Mouse (Mus musculus) skeletal muscle tissue, adult 2 months (tissue): ENCODE measurements around the gene Kif17.
"Not testable (repeated sequence)": the region's sequence is repeated elsewhere in the genome, so short reads cannot be mapped to it uniquely, and the experiment has no call there.

Experiments
- DNase-seq: peaks from one replicate; pipeline ENCODE4 v3.0.0-alpha.2; 2012; ENCODE audit warnings: low read depth, low spot score

The Kif17 gene

GRCm38 (mm10) chr4:138313021-138313420 lies 62.8 kb downstream of the Kif17 start:
- no peak for DNase-seq

- no peak for DNase-seq
Measured at GRCm38 (mm10) chr4:138313795-138314194, 63.6 kb downstream of the Kif17 start.

GRCm38 (mm10) chr4:138315781-138316180 lies 65.5 kb downstream of the Kif17 start:
- no peak for DNase-seq

- DNase-seq, result no peak
Measured at GRCm38 (mm10) chr4:138316369-138316768, 66.1 kb downstream of the Kif17 start.

- no peak for DNase-seq
Measured at GRCm38 (mm10) chr4:138318509-138319266, 68.5 kb downstream of the Kif17 start.

- peak; percentile 82 for DNase-seq
Measured at GRCm38 (mm10) chr4:138319508-138319907, 69.3 kb downstream of the Kif17 start.

GRCm38 (mm10) chr4:138320711-138321110 lies 70.5 kb downstream of the Kif17 start:
- no peak for DNase-seq

- DNase-seq, result no peak
Measured at GRCm38 (mm10) chr4:138321488-138321887, 71.3 kb downstream of the Kif17 start.

- DNase-seq, result no peak
Measured at GRCm38 (mm10) chr4:138322692-138323091, 72.5 kb downstream of the Kif17 start.

GRCm38 (mm10) chr4:138323753-138324152 lies 73.5 kb downstream of the Kif17 start:
- DNase-seq, result no peak

GRCm38 (mm10) chr4:138324451-138324850 lies 74.2 kb downstream of the Kif17 start:
- no peak for DNase-seq

- peak; percentile 94 for DNase-seq
Measured at GRCm38 (mm10) chr4:138325466-138326076, 75.3 kb downstream of the Kif17 start.

GRCm38 (mm10) chr4:138326077-138326695 lies 76.0 kb downstream of the Kif17 start, which contains the start of gene Pink1:
Gene Pink1, minus strand, starts transcription at chr4:138326307.
- DNase-seq, result peak; percentile 89

GRCm38 (mm10) chr4:138327155-138327554 lies 76.9 kb downstream of the Kif17 start:
- not testable (repeated sequence) for DNase-seq

- peak; percentile 64 for DNase-seq
Measured at GRCm38 (mm10) chr4:138327891-138328470, 77.7 kb downstream of the Kif17 start.

GRCm38 (mm10) chr4:138330264-138330671 lies 80.0 kb downstream of the Kif17 start:
- DNase-seq, result no peak

- no peak for DNase-seq
Measured at GRCm38 (mm10) chr4:138331647-138332046, 81.4 kb downstream of the Kif17 start.

- DNase-seq, result no peak
Measured at GRCm38 (mm10) chr4:138333135-138333534, 82.9 kb downstream of the Kif17 start.

- no peak for DNase-seq
Measured at GRCm38 (mm10) chr4:138335036-138335435, 84.8 kb downstream of the Kif17 start.

- DNase-seq, result no peak
Measured at GRCm38 (mm10) chr4:138335648-138336047, 85.4 kb downstream of the Kif17 start.

GRCm38 (mm10) chr4:138336876-138337275 lies 86.6 kb downstream of the Kif17 start:
- no peak for DNase-seq

GRCm38 (mm10) chr4:138337341-138337740 lies 87.1 kb downstream of the Kif17 start:
- no peak for DNase-seq
